Mouse (Mus musculus) liver, embryonic 14.5 days (tissue): ENCODE data around the gene Klf2.

Experiments used
- CTCF ChIP-seq: IDR thresholded peaks from 2 replicates; pipeline ENCODE4 v1.5.1; 2016; ENCODE audit warnings: antibody characterized with exemption, low read depth, control low read depth
- EP300 ChIP-seq: IDR thresholded peaks from 2 replicates; pipeline ENCODE4 v1.6.1; 2016; ENCODE audit warnings: antibody characterized with exemption, low read depth

- TF ChIP-seq CTCF = no peak
- no peak for TF ChIP-seq EP300
Measured at GRCm38 (mm10) chr8:72300654-72301400, 18.0 kb upstream of the Klf2 start.
